Mouse (Mus musculus): Measurements from ENCODE around the gene Gimap7.

The Gimap7 gene

DNA sequence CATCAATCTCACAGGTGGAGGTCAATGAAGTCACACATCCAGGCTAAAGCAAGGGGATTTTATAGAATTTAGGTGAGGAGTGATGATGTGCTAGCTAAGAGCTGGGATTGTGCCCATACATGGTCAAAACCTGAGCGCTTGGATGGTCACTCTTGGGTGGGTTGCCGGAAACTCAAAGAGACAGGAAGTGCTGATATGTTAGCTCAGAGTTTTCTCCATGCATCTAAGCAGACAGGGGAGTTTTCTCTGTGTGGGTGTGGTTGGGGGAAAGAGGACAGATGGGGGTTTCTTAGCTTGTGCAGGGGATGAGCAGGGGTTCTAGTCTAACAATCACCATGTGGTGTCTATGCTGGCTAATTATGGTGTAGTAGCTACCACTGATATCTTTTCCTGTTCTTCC, 29.1 kb upstream of the Gimap7 start:
- DNase-seq (ENCODE audit: low read depth, low spot score), result peak; percentile 52

DNA sequence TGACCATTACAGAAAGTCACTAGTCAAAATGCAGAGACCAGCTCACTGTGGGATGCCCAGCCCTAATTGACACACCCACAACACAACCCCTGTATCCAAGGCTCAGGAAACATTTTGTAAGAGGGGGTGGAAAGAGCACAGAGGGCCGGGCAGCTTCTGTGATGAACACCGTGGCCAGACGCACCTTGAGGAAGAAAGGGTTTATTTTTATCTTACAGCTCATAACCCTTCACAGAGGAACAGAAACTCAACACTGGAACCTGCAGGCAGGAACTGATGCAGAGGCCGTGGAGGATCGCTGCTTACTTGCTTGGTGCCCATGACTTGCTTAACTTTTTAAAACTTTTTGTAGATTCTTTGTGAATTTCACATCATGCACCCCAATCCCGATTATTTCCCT, 25.5 kb upstream of the Gimap7 start:
- peak; percentile 39 for DNase-seq (ENCODE audit: low read depth, low spot score)

DNA sequence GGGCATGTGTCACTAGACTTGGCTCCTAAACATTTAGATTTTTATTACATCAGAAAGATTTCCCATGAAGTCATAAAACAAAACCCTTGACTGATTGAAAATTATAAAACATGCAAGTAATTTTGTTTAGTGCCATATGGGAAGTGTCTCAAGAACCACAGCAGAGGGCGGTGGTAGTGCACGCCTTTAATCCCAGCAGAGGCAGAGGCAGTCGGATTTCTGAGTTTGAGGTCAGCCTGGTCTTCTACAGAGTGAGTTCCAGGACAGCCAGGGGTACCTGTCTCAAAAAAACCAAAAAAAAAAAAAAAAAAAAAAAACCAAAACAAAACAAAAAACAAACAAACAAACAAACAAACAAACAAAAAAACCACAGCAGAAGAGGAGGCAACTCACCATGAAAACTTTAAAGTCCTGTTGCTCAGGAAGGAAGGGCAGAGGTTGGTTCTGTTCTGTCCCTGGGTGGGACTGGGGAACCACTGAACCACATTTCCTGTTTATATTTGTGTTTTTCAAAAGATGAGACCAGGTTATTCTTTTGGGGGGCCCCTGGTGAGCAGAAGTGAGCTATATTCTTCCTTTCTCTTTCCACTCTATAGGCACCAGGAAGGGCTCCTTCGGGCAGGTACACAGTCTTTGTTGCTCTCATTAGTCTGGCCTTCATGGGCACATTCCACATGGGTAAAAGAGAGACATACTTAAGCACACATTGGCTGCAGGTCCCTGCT, 21.4 kb upstream of the Gimap7 start:
- peak; percentile 52 for DNase-seq (ENCODE audit: low read depth, low spot score)

DNA sequence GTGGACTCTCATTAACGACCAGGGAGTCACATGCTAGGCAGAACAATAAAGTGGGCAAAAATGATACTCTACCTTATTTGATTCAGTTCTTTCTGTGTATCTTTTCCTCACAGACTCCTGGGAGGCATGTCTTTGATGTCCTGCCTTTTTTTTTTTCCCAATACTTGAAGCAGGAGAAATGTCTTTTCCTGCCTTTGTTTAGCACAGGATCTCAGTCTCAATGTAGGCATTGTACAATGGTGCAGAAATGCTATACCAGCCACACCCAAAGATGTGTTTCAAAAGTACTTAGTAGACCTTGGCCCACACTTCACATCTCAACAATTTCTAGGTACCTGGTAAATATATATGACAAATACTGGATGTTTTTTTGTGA, 20.9 kb upstream of the Gimap7 start:
- no peak for DNase-seq (ENCODE audit: low read depth, low spot score)

DNA sequence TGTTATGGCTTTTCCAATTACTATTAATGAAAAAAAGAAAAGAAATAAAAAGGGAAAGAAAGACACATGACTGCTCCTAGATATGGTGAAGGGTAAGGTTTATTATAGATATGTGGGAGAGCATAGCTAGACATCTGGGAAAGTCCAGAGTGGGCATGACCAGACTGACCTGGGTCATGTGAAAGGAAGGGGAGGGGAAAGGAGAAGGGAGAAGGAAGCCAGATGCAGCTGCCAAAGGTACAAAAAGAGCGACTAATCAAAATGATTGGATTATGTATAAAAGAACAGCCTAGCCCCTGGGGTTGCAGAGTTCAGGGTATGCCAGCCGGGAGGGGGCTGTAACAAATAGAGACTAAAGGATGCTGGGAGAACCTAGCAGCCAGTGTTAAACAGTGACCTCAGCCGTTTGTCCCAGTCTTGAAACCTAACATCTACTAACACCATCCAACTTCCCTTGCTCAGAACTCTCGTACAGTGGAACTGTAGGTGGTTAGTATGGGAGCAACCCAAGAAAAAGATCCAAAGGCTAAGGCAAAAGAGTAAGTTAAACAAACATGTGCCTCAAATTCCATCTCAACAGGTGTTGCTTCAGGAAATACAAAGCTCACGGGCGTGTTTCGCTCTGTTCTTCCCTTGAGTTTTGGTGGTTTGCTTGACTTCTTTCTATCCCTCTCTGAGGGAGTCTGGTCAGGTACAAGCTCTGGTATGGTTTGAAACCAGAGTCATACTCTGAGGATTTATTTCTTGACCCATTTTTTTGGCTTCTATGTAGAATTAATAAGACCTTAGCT, 20.2 kb upstream of the Gimap7 start:
- no peak for DNase-seq (ENCODE audit: low read depth, low spot score)

DNA sequence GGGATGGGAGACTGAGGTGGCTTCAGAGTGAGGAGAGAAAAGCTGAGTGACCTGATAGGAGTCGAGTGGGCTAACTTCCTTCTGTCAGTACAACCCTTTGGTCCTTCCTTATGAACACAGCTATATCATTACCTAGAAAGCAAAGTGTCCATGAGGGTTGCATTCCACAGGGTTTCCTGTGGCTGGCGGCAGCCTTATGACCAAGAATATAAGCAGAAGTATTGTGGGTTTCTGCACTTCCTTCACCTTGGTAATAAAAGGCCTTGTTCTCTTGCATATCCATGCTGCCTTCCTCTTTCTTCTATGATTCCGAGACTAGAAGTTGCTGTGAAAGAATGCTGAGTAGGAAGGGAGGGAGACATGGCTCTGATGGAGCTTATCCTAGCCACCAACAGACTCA, 19.5 kb upstream of the Gimap7 start:
- DNase-seq (ENCODE audit: low read depth, low spot score), result no peak

DNA sequence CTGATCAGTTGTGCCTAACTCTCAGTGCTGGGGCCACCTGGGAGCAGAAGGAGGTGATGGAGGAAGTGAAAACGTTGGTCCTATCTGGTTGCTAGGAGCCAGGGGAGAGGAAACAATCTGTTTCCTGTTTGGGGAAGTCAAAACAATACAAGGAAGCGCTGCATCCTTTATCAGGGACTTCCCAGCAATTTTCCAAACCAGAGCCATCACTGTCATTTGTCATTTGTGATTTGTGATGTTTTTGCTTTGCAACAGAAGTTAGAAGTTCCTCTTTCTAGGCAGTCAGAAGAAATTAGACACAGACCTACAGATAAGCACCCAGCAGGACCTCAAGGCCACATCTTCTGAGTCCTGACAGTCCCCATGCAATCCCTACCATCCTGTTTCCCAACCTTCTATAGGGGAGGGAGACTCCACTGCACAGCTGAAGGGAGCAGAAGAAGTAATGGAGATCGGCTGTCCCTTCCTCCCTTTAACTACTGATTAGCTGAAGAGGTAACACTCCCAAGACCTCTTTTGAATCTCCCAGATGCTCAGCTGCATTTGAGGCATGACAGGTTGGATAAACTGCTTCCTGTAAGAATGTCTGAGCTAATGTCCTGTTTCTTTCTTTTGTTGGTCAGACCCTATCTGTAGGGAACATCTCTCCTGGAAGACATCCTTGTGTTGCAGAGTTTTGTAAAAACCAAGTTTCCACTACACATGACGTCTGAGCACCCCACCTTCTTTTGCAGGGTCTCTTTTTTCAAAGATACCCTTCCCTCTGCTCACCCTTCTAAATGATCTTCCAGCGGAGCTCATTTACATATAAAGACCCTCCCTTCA, 18.0 kb upstream of the Gimap7 start:
- peak; percentile 67 for DNase-seq (ENCODE audit: low read depth, low spot score)

DNA sequence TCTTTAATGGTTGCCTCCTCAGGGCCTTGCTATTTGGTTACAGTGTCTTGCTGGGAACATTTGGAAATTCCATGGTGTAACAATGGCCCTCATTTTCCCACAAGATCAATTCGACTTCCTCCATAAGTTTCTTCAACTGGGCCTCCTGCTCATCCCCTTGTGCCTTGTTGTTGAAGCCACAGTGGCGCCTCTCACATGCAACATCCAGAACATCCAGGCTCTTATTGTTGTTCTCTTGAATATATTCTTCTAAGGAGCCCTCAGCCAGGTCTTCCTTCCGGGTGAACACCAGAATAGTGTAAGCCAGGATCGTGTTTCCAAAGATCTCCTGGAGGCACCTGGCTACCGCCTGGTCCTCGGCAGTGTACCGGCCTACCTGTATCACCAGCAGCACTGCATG, 16.3 kb upstream of the Gimap7 start:
- peak; percentile 33 for DNase-seq (ENCODE audit: low read depth, low spot score)

DNA sequence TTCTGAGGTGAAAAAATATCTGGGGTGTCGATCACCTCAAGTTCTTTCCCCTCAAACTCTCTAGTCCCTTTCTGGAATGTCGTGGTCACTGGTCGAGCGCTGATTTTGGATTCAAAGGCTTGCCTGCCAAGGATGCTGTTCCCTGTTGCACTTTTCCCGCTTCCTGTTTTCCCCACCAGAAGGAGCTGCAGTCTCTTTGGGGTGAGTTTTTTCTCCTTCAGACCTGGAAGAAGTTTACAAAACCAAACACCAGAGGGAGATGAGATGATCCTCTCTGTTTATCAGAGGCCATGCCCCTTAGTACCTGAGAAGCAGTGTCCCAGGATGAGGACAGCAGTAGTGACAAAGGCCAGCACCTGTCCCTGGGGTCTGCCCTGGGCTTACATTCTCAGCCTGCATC, 15.8 kb upstream of the Gimap7 start:
- peak; percentile 45 for DNase-seq (ENCODE audit: low read depth, low spot score)

DNA sequence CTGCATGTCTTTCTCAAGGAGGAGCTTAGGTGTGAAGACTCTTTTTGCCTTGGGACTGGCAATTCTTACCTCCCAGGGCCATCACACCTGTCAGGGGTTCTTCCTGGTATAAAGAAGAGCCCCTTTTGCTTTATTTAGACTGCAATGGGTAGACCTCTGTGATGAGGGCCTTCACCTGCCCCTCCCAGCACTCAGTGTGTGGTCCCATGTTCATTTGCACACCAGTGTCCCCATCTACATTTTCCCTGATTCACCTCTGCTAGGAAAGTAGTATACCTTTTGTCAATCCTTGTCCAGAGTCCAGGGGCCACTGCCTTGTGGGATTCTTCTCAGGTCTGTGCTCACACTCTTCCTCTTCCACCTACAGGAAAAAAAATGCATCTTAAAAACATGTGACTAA, 14.3 kb upstream of the Gimap7 start:
- no peak for DNase-seq (ENCODE audit: low read depth, low spot score)

DNA sequence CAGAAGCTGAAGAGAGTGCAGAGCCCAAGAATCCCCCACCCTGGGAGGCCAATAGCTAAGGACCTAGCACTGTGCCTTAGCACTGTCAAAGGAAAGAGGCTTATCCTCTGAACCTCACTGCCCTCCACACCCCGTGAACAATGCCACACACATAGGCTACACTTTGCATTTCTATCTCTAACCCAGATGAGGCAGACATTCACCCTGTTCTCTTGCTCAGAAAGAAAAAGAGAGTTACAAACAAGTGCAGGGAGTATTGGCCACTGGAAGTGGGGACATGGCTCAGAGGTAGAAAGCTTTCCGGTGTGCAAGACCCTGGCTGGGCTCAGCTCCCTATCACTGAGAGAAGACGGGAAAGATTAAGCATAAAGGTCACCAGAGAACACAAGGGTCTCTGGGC, 12.3 kb upstream of the Gimap7 start:
- peak; percentile 62 for DNase-seq (ENCODE audit: low read depth, low spot score)

DNA sequence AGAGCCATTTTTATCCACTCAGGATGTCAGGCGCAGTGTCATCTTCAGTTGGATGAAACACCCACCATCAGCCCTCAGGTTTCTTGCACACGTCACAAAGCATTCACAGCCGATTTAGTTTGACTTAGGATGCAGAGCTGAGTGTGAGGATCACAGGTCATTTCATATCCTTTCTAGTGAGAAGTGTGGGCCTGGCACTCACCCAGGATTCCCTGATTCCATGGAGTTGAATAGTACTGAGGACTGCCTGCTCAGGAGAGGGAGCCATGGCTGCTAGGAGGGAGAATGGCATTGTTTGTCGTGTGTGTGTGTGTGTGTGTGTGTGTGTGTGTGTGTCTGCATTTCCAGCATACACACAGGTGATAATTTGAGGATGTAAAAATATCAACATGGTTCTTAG, 1.9 kb downstream of the Gimap7 start:
- DNase-seq (ENCODE audit: low read depth, low spot score), result no peak

DNA sequence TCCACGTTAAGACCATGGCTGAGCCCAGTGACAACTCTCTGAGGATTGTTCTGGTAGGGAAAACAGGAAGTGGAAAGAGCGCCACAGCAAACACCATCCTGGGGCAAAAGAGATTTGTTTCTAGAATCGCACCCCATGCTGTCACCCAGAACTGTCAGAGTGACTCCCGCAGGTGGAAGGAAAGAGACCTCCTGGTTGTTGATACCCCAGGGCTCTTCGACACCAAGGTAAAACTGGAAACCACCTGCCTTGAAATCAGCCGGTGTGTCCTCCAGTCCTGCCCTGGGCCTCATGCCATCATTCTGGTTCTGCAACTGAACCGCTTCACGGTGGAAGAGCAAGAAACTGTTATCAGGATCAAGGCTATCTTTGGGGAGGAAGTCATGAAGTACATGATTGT, 5.0 kb downstream of the Gimap7 start:
- DNase-seq (ENCODE audit: low read depth, low spot score), result peak; percentile 63

DNA sequence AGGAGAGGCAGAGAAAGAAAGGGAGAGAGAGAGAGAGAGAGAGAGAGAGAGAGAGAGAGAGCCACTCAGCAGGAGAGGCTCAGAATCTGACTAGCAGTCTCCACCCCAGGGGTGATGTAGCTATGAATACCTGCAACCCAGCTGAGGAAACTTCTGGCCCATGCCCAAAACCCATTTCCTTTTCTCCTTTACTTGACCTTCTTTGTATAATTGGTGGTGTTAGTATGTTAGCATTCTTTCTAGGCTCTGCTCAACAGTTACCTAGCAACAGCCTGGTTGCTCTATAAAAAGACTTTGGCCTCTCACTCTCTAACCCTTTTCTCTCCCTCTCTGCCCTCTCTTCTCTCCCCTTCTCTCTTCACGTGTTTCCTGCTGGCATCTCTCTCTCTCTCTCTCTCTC, 7.1 kb downstream of the Gimap7 start:
- peak; percentile 90 for DNase-seq (ENCODE audit: low read depth, low spot score)

DNA sequence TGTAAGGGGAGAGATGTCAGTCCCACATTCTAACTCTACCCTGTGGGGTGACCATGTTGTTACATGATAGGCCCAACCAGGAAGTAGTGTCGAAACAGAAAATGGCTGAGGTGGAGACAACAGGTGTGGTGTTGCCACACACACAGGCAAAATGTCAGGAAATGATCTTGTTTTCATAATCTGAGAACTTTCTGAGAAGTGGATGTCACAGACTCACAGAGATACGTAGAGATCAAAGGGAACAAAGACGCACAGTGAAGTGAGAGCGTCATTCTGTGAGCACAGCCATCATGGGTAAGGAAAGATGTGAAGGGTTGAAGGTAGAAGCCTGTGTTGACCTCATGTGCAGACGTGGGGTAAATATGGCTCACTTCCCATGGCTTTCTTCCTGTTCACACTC, 9.3 kb downstream of the Gimap7 start:
- DNase-seq (ENCODE audit: low read depth, low spot score), result peak; percentile 92

DNA sequence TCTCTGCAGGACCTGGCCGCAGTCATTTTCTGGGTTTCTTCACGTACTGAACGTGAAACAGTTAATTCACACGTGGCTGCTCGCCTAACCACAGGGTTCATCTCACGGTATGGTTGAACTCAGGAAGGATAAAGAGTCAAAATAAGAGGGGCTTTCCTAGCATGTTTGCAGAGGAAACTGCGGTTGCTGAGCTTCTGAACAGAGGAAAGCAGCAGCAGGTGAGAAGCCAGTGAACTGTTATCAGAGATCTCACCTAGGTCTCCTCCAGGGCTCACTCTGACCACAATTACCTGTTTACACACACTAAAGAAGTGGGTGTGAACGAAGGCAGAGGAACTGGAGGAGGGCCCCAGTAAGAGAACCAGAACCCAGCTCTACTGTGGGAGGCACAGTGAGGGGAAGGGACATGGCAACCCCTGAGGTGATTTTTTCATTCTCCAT, 14.5 kb downstream of the Gimap7 start:
- peak; percentile 94 for DNase-seq (ENCODE audit: low read depth, low spot score)

DNA sequence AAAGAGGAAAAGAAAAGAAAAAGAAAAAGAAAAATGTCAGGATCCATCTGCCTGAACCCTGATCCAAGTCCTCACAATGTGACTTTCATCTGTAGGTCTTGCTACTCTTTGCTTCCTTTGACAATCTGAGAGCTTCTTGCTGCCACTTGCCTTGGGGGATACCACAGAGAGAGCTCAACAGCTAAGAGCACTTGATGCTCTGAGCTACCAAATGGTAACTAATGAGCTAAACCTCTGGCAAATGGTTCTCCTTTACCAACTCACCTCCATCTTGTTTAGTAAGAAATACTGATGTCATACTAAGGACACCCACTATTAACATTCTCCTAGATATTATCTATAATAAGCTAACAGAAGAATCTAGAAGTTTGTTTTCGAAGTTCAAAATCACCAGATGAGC, 15.2 kb downstream of the Gimap7 start:
- peak; percentile 58 for DNase-seq (ENCODE audit: low read depth, low spot score)

DNA sequence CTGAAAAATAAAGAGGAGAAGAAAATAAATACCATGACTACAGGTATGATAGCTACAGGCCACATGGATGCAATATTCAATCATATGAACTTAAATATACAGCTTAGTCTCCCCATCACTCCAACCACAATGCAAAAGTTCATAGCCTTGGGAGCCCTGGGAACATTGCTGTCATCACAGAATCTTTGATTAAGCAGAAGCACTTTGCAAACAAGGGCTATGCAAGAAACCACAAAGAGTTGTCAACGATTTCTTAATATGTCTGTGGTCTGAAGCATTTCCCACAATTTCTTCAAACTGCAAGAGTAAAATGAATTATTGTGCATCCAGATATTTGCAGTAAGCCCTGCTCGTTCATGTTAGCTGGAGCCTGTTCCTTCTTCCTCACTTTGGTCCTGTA, 18.6 kb downstream of the Gimap7 start:
- peak; percentile 58 for DNase-seq (ENCODE audit: low read depth, low spot score)

DNA sequence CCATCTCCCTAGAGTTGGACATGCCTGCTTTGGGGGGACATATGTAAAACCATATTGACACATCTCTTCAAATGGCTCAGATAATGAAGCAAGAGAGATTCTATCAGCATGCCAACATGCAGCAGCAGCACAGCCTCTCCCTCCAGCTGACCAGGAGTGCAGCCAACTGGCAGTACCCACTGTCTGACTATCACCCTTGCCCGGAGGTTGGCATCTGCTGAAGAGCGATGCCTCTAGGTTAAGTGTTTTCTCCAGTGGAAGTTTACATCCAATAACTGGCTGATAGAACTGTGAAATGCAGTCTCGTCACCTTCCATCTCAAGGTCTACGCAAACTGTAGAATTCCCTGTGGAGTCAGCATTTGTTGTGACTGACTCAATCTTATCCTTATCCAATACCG, 19.3 kb downstream of the Gimap7 start:
- DNase-seq (ENCODE audit: low read depth, low spot score), result no peak

DNA sequence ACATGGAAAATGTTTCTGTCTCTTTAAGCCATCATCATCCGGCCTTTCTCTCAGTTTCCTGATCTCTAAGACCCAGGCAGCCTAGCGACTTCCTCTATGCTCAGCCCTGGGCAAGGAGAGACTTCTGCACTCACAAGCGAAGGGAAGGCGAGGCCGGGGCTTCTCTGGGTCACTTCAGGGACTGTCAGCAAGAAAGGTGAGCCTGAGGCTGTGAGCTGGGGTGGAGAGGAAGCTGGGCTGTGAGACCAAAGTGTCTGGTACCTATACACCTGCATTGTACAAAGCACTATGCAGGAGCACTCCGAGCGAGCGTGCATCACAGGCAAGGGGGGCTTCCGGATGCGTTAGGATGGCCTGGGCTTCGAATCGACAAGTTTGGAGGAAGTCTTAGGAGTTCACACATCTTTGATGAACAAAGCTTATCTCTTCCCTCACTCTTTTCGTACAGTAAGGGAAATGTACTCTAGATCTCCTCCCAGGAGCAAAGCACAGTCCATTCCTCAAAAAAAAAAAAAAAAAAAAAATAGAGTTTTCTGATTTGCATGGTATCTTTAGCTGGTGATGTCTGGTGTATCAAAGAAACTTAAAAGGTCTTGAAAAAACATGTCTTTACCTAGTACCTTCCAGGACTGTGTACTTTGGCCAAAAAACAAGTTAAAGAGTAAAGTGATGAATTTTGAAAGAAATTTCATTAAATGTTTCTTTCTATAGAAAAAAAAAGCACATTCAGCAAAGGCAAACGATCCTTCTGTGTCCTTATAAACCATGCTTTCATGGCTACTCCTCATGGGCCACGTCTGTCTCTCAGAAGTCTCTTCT, 20.7 kb downstream of the Gimap7 start, which contains the start of gene Gimap1:
TSS of gene Gimap1 (plus strand) at position 94 of the 819 bp plus-strand sequence.
- peak; percentile 82 for DNase-seq (ENCODE audit: low read depth, low spot score)

DNA sequence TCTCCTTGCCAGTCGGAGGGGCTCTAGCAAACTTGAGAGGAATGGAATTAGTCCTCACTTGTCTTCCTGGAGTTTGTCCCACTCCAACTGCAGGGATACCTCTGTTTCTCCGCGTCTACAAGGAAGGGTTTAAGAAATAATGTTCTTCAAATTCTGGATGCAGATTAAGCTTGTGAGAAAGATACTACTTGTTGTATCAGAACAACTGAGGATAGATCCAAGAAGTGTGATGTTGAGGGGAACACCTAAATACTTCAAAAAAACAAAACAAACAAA, 21.3 kb downstream of the Gimap7 start:
- no peak for DNase-seq (ENCODE audit: low read depth, low spot score)
